In the genomic region with DNA sequence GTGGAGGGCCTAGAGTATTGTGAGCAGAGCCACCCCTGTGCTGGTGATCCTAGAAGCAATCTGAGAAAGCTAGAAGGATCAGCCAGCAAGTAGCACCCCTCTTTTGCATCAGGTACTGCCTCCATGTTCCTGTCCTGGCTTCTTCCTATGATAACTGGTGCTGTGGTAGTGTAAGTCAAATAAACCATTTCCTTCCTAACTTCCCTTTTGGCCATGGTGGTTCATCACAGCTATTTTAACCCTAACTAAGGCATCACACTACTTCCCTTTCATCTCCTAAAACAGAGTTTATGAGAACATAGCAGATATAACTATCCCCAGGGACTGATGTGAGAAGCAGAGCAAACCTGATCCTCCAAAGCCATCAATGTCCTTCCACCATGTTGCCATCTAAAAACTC, we compare ENCODE assay signal across 23 mouse cellular contexts.
"Had no signal": no experiment of that assay in that cellular context is flagged by ENCODE, and none has a peak within 500 bp of the region (broad histone marks: within the 10 kb centered on the region; RNA-seq: fewer than 3 reads in every experiment).

No protein-coding gene starts in this region.

- DNase-seq: gastrocnemius, postnatal 14 days; heart, adult 2 months; heart, postnatal 10 days; heart, postnatal 4 days; kidney, adult 11 months; kidney, adult 2 months; kidney, adult 9 months; kidney, postnatal 14 days; kidney, postnatal 36 days; layer of hippocampus, adult 9-11 months; layer of hippocampus, postnatal 36 days; left cerebral cortex, postnatal 4 days had no signal

- H3K4me1 ChIP-seq: heart, embryonic 12.5 days; hindbrain, embryonic 13.5 days; hindbrain, embryonic 15.5 days; kidney, embryonic 15.5 days; limb, embryonic 15.5 days; liver, embryonic 12.5 days had no signal

- ATAC-seq: hindbrain, postnatal 0 days; intestine, embryonic 16.5 days; liver, embryonic 12.5 days had no signal

- H3K4me3 ChIP-seq: heart, adult 2 months; heart, embryonic 12.5 days; hindbrain, embryonic 13.5 days; hindbrain, embryonic 15.5 days; kidney, embryonic 15.5 days; limb, embryonic 13.5 days; limb, embryonic 15.5 days; liver, embryonic 12.5 days had no signal

- H3K27ac ChIP-seq: heart, adult 2 months; hindbrain, embryonic 13.5 days; hindbrain, embryonic 15.5 days; hindbrain, postnatal 0 days; kidney, embryonic 15.5 days; kidney, postnatal 0 days; limb, embryonic 13.5 days; limb, embryonic 15.5 days; liver, embryonic 12.5 days; liver, embryonic 14.5 days had no signal
